Mouse (Mus musculus): ENCODE measurements around the gene BC034090. TPM values are rescaled to one million over a fixed set of nuclear protein-coding genes. Genes with fewer than 3 reads are reported as not detected.
A peak's percentile ranks its signal among the peaks of the same experiment; 100 is the strongest.
"Not testable (repeated sequence)": the region's sequence is repeated elsewhere in the genome, so short reads cannot be mapped to it uniquely, and the experiment has no call there.

Gene BC034090
- polyA plus RNA-seq, 1 experiment from 2014 or later, result 5.6 TPM

GRCm38 (mm10) chr1:155262496-155262895 is 18.3 kb upstream of the BC034090 start:
- H3K36me3 ChIP-seq; H3K4me3 ChIP-seq; H3K27me3 ChIP-seq; H3K4me2 ChIP-seq (replicated peaks); H3K4me1 ChIP-seq; H3K27ac ChIP-seq (replicated peaks); ATAC-seq (ENCODE audit: low FRiP score, low read depth); H3K9me3 ChIP-seq; H3K9ac ChIP-seq (replicated peaks): not testable (repeated sequence)
- WGBS, result 92% methylated on average over 10 of the region's 10 CpGs

GRCm38 (mm10) chr1:155254309-155254708 is 10.1 kb upstream of the BC034090 start:
- H3K36me3 ChIP-seq, result no peaks in the 10 kb centered on the region
- 84% methylated on average over 8 of the region's 8 CpGs for WGBS
- H3K9me3 ChIP-seq, result no peaks in the 10 kb centered on the region
- H3K4me1 ChIP-seq, result peaks cover 4% of the 10 kb centered on the region; the same call in 1 of the 2 replicates
- H3K27ac ChIP-seq (replicated peaks), result no peak overlapping the region
- ATAC-seq (ENCODE audit: low FRiP score, low read depth), result no peak
- H3K27me3 ChIP-seq, result no peaks in the 10 kb centered on the region
- no peak overlapping the region for H3K4me2 ChIP-seq (replicated peaks)
- H3K9ac ChIP-seq (replicated peaks), result no peak overlapping the region
- no peak overlapping the region for H3K4me3 ChIP-seq

- peaks cover 4% of the 10 kb centered on the region; the same call in 1 of the 2 replicates for H3K4me1 ChIP-seq
- WGBS, result 76% methylated on average over 12 of the region's 12 CpGs
- H3K9ac ChIP-seq (replicated peaks), result no peak overlapping the region
- no peaks in the 10 kb centered on the region for H3K36me3 ChIP-seq
- no peak for ATAC-seq (ENCODE audit: low FRiP score, low read depth)
- H3K9me3 ChIP-seq, result no peaks in the 10 kb centered on the region
- H3K4me2 ChIP-seq (replicated peaks), result no peak overlapping the region
- H3K27me3 ChIP-seq, result no peaks in the 10 kb centered on the region
- no peak overlapping the region for H3K4me3 ChIP-seq
- H3K27ac ChIP-seq (replicated peaks), result 0 out of 2 replicates have a peak overlapping the region, but pooled peaks have one; percentile 6
Observed at GRCm38 (mm10) chr1:155253126-155253525, 8.9 kb upstream of the BC034090 start.

DNA sequence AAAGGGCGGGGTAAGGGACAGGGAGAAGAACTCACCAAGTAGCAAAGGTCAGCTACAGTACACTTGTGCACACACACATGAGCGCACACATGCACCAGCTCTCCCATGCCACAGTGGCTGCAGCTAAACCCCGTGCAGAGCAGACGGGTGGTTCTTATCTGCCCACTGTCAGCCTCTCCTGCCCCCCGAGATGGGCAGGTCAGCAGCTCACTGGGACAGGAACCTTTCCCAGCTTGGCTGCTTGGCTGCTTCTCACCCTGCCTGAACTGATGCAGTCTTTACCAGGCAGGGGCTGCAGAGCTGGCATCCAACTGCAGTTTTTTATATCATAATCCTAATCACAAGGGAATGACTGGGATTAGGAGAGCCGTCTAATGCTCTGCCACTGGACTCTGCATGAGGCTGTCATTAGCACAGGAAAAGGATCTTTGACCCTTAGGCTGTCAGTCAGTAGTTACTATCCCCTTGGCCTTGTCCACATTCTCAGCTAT is 8.4 kb upstream of the BC034090 start:
- no peaks in the 10 kb centered on the region for H3K9me3 ChIP-seq
- H3K4me3 ChIP-seq, result no peak overlapping the region
- H3K27ac ChIP-seq (replicated peaks), result no peak overlapping the region
- H3K4me2 ChIP-seq (replicated peaks), result no peak overlapping the region
- no peak for ATAC-seq (ENCODE audit: low FRiP score, low read depth)
- H3K9ac ChIP-seq (replicated peaks), result no peak overlapping the region
- no peaks in the 10 kb centered on the region for H3K27me3 ChIP-seq
- H3K36me3 ChIP-seq, result no peaks in the 10 kb centered on the region
- peaks cover 4% of the 10 kb centered on the region; the same call in 1 of the 2 replicates for H3K4me1 ChIP-seq
- 47% methylated on average over 6 of the region's 6 CpGs for WGBS

DNA sequence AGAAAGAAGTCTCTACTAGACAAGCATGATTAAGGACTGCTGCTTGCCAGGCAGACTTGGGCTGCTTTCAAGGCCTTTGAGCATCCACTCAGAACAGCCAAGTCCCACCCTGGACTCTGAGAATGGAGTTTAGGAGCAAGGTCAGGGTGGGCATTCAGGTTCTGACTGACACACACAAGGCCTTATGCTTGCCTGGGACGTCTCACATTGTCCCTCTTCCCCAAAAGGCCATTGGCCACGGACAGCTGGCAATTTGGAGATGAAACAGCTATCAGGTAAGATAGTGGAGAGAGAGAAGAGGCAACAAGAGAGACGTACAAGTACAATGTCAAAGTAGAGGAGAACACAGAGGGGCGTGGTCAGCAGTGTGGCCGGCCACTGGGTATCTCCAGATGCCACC is 7.4 kb upstream of the BC034090 start:
- H3K27me3 ChIP-seq, result no peaks in the 10 kb centered on the region
- no peak overlapping the region for H3K4me3 ChIP-seq
- WGBS, result 79% methylated on average over 5 of the region's 5 CpGs
- H3K36me3 ChIP-seq, result no peaks in the 10 kb centered on the region
- H3K9ac ChIP-seq (replicated peaks), result no peak overlapping the region
- H3K9me3 ChIP-seq, result no peaks in the 10 kb centered on the region
- peaks cover 4% of the 10 kb centered on the region; the same call in 1 of the 2 replicates for H3K4me1 ChIP-seq
- H3K4me2 ChIP-seq (replicated peaks), result no peak overlapping the region
- ATAC-seq (ENCODE audit: low FRiP score, low read depth), result no peak
- H3K27ac ChIP-seq (replicated peaks), result no peak overlapping the region

DNA sequence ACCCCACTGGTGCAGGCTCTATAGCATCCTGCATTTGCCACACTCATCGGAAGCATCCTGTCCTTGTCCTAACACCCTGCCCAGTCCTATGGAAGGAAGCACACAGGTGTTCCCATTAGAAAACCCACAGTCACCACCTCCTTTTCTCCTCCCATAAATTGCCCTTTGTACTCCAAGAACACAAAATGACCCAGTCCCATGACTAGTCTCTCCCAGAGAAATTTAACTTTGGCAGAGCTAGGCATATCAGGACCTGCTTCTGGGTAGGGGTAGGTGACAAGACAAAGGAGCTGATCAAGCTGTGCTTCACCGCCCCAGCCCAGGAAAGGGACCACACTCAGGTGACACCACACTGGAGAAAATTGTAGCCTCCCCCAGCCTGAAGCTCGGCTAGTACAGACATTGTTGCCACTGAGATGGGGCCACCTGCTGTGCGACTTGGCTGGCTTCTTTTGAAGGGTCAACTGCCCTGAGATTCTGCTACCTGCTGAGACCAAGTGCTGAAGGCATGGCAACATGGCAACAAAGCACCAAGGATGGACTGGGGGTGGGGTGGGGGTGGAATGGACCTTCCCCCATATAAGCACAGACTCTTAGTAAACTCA is 6.4 kb upstream of the BC034090 start:
- 41% methylated on average over 4 of the region's 4 CpGs for WGBS
- H3K4me2 ChIP-seq (replicated peaks), result no peak overlapping the region
- H3K4me1 ChIP-seq, result peaks cover 4% of the 10 kb centered on the region; the same call in 1 of the 2 replicates
- H3K36me3 ChIP-seq, result no peaks in the 10 kb centered on the region
- H3K9ac ChIP-seq (replicated peaks), result no peak overlapping the region
- peaks cover 6% of the 10 kb centered on the region for H3K27me3 ChIP-seq
- ATAC-seq (ENCODE audit: low FRiP score, low read depth), result no peak
- no peaks in the 10 kb centered on the region for H3K9me3 ChIP-seq
- no peak overlapping the region for H3K27ac ChIP-seq (replicated peaks)
- no peak overlapping the region for H3K4me3 ChIP-seq

DNA sequence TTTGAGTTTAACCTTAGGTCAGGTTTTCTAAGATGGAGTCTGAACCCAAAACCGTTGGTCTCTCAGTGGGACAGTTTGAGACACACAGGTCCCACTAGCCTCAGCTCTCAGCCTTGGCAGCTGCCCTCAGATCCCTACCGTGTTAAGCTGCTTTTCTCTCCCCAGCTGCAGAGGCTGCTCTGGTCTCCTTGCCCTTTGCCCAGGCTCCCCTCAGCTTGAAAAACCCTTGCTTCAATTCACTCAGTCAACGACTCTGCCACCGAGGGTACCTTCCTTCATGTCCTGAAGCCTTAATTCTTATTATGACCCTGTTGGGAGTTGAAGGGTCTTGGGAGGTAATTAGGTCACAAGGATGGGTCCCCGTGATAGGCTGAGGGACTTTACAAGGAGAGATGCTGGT is 5.7 kb upstream of the BC034090 start:
- H3K27ac ChIP-seq (replicated peaks), result no peak overlapping the region
- 34% methylated on average over 5 of the region's 5 CpGs for WGBS
- no peak for ATAC-seq (ENCODE audit: low FRiP score, low read depth)

DNA sequence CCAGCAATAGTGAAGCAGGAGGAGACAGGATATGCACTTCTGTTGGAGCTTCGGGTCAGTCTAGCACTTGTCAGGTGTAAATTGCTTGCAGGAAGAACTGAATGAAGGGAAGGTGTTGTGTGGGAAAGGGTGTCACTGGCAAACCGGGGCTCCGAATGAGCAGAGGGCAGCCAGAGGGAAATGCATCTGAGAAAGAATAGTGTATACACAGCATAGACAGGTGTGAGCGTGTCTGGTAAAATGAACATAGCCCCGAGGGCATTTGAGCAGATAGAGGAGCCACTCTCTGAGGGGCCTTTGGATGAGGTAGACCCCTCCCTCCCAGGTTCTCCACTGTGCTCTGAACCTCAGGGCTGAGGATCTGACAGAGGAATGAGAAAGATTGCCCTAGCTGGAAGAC is 3.8 kb upstream of the BC034090 start:
- no peak for ATAC-seq (ENCODE audit: low FRiP score, low read depth)
- Histone ChIP-seq H3K9ac (replicated peaks) (no peak overlapping the region), H3K4me3 (no peak overlapping the region), H3K27ac (replicated peaks) (no peak overlapping the region), H3K4me1 (peaks cover 16% of the 10 kb centered on the region), H3K4me2 (replicated peaks) (no peak overlapping the region), H3K36me3 (no peaks in the 10 kb centered on the region), H3K9me3 (no peaks in the 10 kb centered on the region), H3K27me3 (peaks cover 26% of the 10 kb centered on the region)
- WGBS, result 80% methylated on average over 5 of the region's 5 CpGs

More for the DNA sequence above, 5.7 kb upstream of the BC034090 start:
- H3K27me3 ChIP-seq, result peaks cover 14% of the 10 kb centered on the region
- H3K4me2 ChIP-seq (replicated peaks), result no peak overlapping the region
- H3K4me1 ChIP-seq, result peaks cover 4% of the 10 kb centered on the region; the same call in 1 of the 2 replicates
- H3K36me3 ChIP-seq, result no peaks in the 10 kb centered on the region
- H3K9me3 ChIP-seq, result no peaks in the 10 kb centered on the region
- no peak overlapping the region for H3K9ac ChIP-seq (replicated peaks)
- H3K4me3 ChIP-seq, result no peak overlapping the region

GRCm38 (mm10) chr1:155247441-155247840 is 3.2 kb upstream of the BC034090 start:
- no peak overlapping the region for H3K9ac ChIP-seq (replicated peaks)
- no peak for ATAC-seq (ENCODE audit: low FRiP score, low read depth)
- 60% methylated on average over 5 of the region's 5 CpGs for WGBS

GRCm38 (mm10) chr1:155245516-155245915 is 1.3 kb upstream of the BC034090 start:
- Histone ChIP-seq H3K36me3 (no peaks in the 10 kb centered on the region), H3K9ac (replicated peaks) (no peak overlapping the region), H3K4me2 (replicated peaks) (no peak overlapping the region), H3K9me3 (no peaks in the 10 kb centered on the region), H3K4me1 (peaks cover 14% of the 10 kb centered on the region), H3K27me3 (peaks cover 30% of the 10 kb centered on the region), H3K27ac (replicated peaks) (no peak overlapping the region), H3K4me3 (no peak overlapping the region)
- ATAC-seq (ENCODE audit: low FRiP score, low read depth), result no peak
- 62% methylated on average over 7 of the region's 7 CpGs for WGBS

More at GRCm38 (mm10) chr1:155247441-155247840, 3.2 kb upstream of the BC034090 start:
- H3K36me3 ChIP-seq, result no peaks in the 10 kb centered on the region
- H3K27me3 ChIP-seq, result peaks cover 28% of the 10 kb centered on the region
- peaks cover 16% of the 10 kb centered on the region for H3K4me1 ChIP-seq
- H3K4me3 ChIP-seq, result no peak overlapping the region
- no peaks in the 10 kb centered on the region for H3K9me3 ChIP-seq
- no peak overlapping the region for H3K4me2 ChIP-seq (replicated peaks)
- H3K27ac ChIP-seq (replicated peaks), result no peak overlapping the region

- 2% methylated on average over 29 of the region's 29 CpGs for WGBS
- peak overlapping the region; percentile 53 for H3K4me3 ChIP-seq
- ATAC-seq (ENCODE audit: low FRiP score, low read depth), result 0 out of 2 replicates have a peak, but pooled peaks have one; percentile 8
- no peaks in the 10 kb centered on the region for H3K9me3 ChIP-seq
- peaks cover 21% of the 10 kb centered on the region for H3K4me1 ChIP-seq
- peak overlapping the region; percentile 77 for H3K9ac ChIP-seq (replicated peaks)
- peak overlapping the region; percentile 85 for H3K4me2 ChIP-seq (replicated peaks)
- peaks cover 32% of the 10 kb centered on the region for H3K27me3 ChIP-seq
- peak overlapping the region; percentile 25; the same call in 1 of the 2 replicates for H3K27ac ChIP-seq (replicated peaks)
- no peaks in the 10 kb centered on the region for H3K36me3 ChIP-seq
Observed at GRCm38 (mm10) chr1:155244771-155245211, 547 bp upstream of the BC034090 start.

DNA sequence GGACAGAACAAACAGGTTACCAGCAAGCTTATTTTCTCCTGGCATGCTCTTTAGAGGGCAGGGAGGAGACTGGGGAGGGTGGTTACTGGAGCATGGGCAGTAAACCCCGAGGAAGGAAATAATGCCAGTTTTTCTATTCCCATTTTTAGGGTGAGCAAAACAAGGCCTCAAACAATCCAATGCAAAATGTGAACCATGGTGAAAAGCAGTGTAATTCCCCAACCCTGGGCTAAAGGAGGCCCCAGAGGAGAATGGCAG is 1.8 kb downstream of the BC034090 start:
- Histone ChIP-seq H3K9ac (replicated peaks) (no peak overlapping the region), H3K36me3 (no peaks in the 10 kb centered on the region), H3K9me3 (no peaks in the 10 kb centered on the region), H3K4me2 (replicated peaks) (no peak overlapping the region), H3K27ac (replicated peaks) (no peak overlapping the region), H3K4me1 (peaks cover 33% of the 10 kb centered on the region), H3K27me3 (peaks cover 32% of the 10 kb centered on the region), H3K4me3 (no peak overlapping the region)
- 61% methylated on average over 1 of the region's 1 CpGs for WGBS
- ATAC-seq (ENCODE audit: low FRiP score, low read depth), result no peak
